Mouse (Mus musculus): ENCODE results near the gene Fam240b. TPM values are rescaled to one million over a fixed set of nuclear protein-coding genes. Genes with fewer than 3 reads are reported as not detected.

Gene Fam240b
- polyA plus RNA-seq, 2 experiments: not detected

- no peaks in the 10 kb centered on the region for H3K4me1 ChIP-seq (replicated peaks; ENCODE audit: control insufficient read depth in 2 of 2, insufficient read depth in 2 of 2, low read length in 1 of 2)
- no peak overlapping the region for H3K27ac ChIP-seq
- H3K9ac ChIP-seq (replicated peaks): no peak overlapping the region
- H3K4me3 ChIP-seq (ENCODE audit: insufficient read depth in 1 of 2, low read depth in 2 of 2, low read length in 2 of 2): no peak overlapping the region
- no peak overlapping the region for H3K4me2 ChIP-seq (ENCODE audit: low read depth)
- DNase-seq (ENCODE audit: low read depth in 3 of 3, low spot score in 3 of 3) (no peak), ATAC-seq (ENCODE audit: insufficient read depth) (no peak)
- H3K36me3 ChIP-seq (replicated peaks; ENCODE audit: control insufficient read depth, insufficient read depth, low read depth): no peaks in the 10 kb centered on the region
- H3K9me3 ChIP-seq (ENCODE audit: control insufficient read depth, low read length): no peaks in the 10 kb centered on the region
- H3K27me3 ChIP-seq (ENCODE audit: control insufficient read depth, insufficient read depth, low read length): no peaks in the 10 kb centered on the region
- TF ChIP-seq CTCF (IDR thresholded peaks at IDR 0.05; ENCODE audit: low read depth) (no peak), EP300 (IDR thresholded peaks at IDR 0.05; ENCODE audit: low read depth) (no peak)
Observed at GRCm38 (mm10) chr13:64507361-64507760, 9.8 kb upstream of the Fam240b start.

- no peak for TF ChIP-seq CTCF (IDR thresholded peaks at IDR 0.05; ENCODE audit: low read depth)
- no peak for TF ChIP-seq EP300 (IDR thresholded peaks at IDR 0.05; ENCODE audit: low read depth)
- H3K4me2 ChIP-seq (ENCODE audit: low read depth): no peak overlapping the region
- H3K27me3 ChIP-seq (ENCODE audit: control insufficient read depth, insufficient read depth, low read length): no peaks in the 10 kb centered on the region
- H3K4me1 ChIP-seq (replicated peaks; ENCODE audit: control insufficient read depth in 2 of 2, insufficient read depth in 2 of 2, low read length in 1 of 2): no peaks in the 10 kb centered on the region
- DNase-seq (ENCODE audit: low read depth in 3 of 3, low spot score in 3 of 3): no peak
- H3K27ac ChIP-seq: no peak overlapping the region
- H3K9me3 ChIP-seq (ENCODE audit: control insufficient read depth, low read length): no peaks in the 10 kb centered on the region
- WGBS (ENCODE audit: insufficient replicate concordance): 57% methylated on average over 3 of the region's 3 CpGs
- no peak overlapping the region for H3K9ac ChIP-seq (replicated peaks)
- no peaks in the 10 kb centered on the region for H3K36me3 ChIP-seq (replicated peaks; ENCODE audit: control insufficient read depth, insufficient read depth, low read depth)
- ATAC-seq (ENCODE audit: insufficient read depth): no peak
- no peak overlapping the region for H3K4me3 ChIP-seq (ENCODE audit: insufficient read depth in 1 of 2, low read depth in 2 of 2, low read length in 2 of 2)
Observed at GRCm38 (mm10) chr13:64502833-64503232, 5.2 kb upstream of the Fam240b start.

- Histone ChIP-seq H3K27ac (no peak overlapping the region), H3K9ac (replicated peaks) (no peak overlapping the region), H3K36me3 (replicated peaks; ENCODE audit: control insufficient read depth, insufficient read depth, low read depth) (no peaks in the 10 kb centered on the region), H3K4me3 (ENCODE audit: insufficient read depth in 1 of 2, low read depth in 2 of 2, low read length in 2 of 2) (no peak overlapping the region), H3K9me3 (ENCODE audit: control insufficient read depth, low read length) (no peaks in the 10 kb centered on the region), H3K27me3 (ENCODE audit: control insufficient read depth, insufficient read depth, low read length) (no peaks in the 10 kb centered on the region), H3K4me1 (replicated peaks; ENCODE audit: control insufficient read depth in 2 of 2, insufficient read depth in 2 of 2, low read length in 1 of 2) (no peaks in the 10 kb centered on the region), H3K4me2 (ENCODE audit: low read depth) (no peak overlapping the region)
- TF ChIP-seq EP300 (IDR thresholded peaks at IDR 0.05; ENCODE audit: low read depth) (no peak), CTCF (IDR thresholded peaks at IDR 0.05; ENCODE audit: low read depth) (no peak)
- WGBS (ENCODE audit: insufficient replicate concordance): 61% methylated on average over 5 of the region's 5 CpGs
- no peak for DNase-seq (ENCODE audit: low read depth in 3 of 3, low spot score in 3 of 3)
- no peak for ATAC-seq (ENCODE audit: insufficient read depth)
Observed at GRCm38 (mm10) chr13:64493586-64493985, 4.0 kb downstream of the Fam240b start.

- H3K4me2 ChIP-seq (ENCODE audit: low read depth): no peak overlapping the region
- no peak for TF ChIP-seq CTCF (IDR thresholded peaks at IDR 0.05; ENCODE audit: low read depth)
- TF ChIP-seq EP300 (IDR thresholded peaks at IDR 0.05; ENCODE audit: low read depth): no peak
- no peaks in the 10 kb centered on the region for H3K27me3 ChIP-seq (ENCODE audit: control insufficient read depth, insufficient read depth, low read length)
- DNase-seq (ENCODE audit: low read depth in 3 of 3, low spot score in 3 of 3) (no peak), ATAC-seq (ENCODE audit: insufficient read depth) (no peak)
- H3K4me3 ChIP-seq (ENCODE audit: insufficient read depth in 1 of 2, low read depth in 2 of 2, low read length in 2 of 2): no peak overlapping the region
- H3K36me3 ChIP-seq (replicated peaks; ENCODE audit: control insufficient read depth, insufficient read depth, low read depth): no peaks in the 10 kb centered on the region
- no peak overlapping the region for H3K27ac ChIP-seq
- 68% methylated on average over 6 of the region's 6 CpGs for WGBS (ENCODE audit: insufficient replicate concordance)
- no peaks in the 10 kb centered on the region for H3K4me1 ChIP-seq (replicated peaks; ENCODE audit: control insufficient read depth in 2 of 2, insufficient read depth in 2 of 2, low read length in 1 of 2)
- H3K9me3 ChIP-seq (ENCODE audit: control insufficient read depth, low read length): no peaks in the 10 kb centered on the region
- H3K9ac ChIP-seq (replicated peaks): no peak overlapping the region
Observed at GRCm38 (mm10) chr13:64489886-64490285, 7.7 kb downstream of the Fam240b start.

GRCm38 (mm10) chr13:64479960-64480359, 17.6 kb downstream of the Fam240b start:
- H3K27ac ChIP-seq: no peak overlapping the region
- H3K4me2 ChIP-seq (ENCODE audit: low read depth): no peak overlapping the region
- H3K27me3 ChIP-seq (ENCODE audit: control insufficient read depth, insufficient read depth, low read length): no peaks in the 10 kb centered on the region
- H3K9me3 ChIP-seq (ENCODE audit: control insufficient read depth, low read length): no peaks in the 10 kb centered on the region
- no peak for ATAC-seq (ENCODE audit: insufficient read depth)
- no peak for DNase-seq (ENCODE audit: low read depth in 3 of 3, low spot score in 3 of 3)
- H3K4me3 ChIP-seq (ENCODE audit: insufficient read depth in 1 of 2, low read depth in 2 of 2, low read length in 2 of 2): no peak overlapping the region
- H3K9ac ChIP-seq (replicated peaks): no peak overlapping the region
- WGBS (ENCODE audit: insufficient replicate concordance): 54% methylated on average over 3 of the region's 3 CpGs
- no peaks in the 10 kb centered on the region for H3K36me3 ChIP-seq (replicated peaks; ENCODE audit: control insufficient read depth, insufficient read depth, low read depth)
- no peaks in the 10 kb centered on the region for H3K4me1 ChIP-seq (replicated peaks; ENCODE audit: control insufficient read depth in 2 of 2, insufficient read depth in 2 of 2, low read length in 1 of 2)
- TF ChIP-seq CTCF (IDR thresholded peaks at IDR 0.05; ENCODE audit: low read depth): no peak
- no peak for TF ChIP-seq EP300 (IDR thresholded peaks at IDR 0.05; ENCODE audit: low read depth)

Data from liver, embryonic 14.5 days (tissue).